Mouse (Mus musculus) hindbrain, embryonic 15.5 days (tissue): ENCODE measurements around the gene Nrap. TPM values are rescaled to one million over a fixed set of nuclear protein-coding genes. Genes with fewer than 3 reads are reported as not detected.
"Not testable (repeated sequence)": the region's sequence is repeated elsewhere in the genome, so short reads cannot be mapped to it uniquely, and the experiment has no call there.

ENCODE experiments used
- ATAC-seq: fragments of 200-750 bp; cut with Nextera tagmentation; 2 replicates; pipeline ENCODE4 v1.8.0; 2017; ENCODE audit warnings: low read depth, moderate number of reproducible peaks, moderate TSS enrichment; ENCODE audit not compliant: low FRiP score
- H3K27ac ChIP-seq: fragments of 300-500 bp; sonication (generic); replicated peaks from 2 replicates; pipeline ENCODE4 v1.5.1; 2015; ENCODE audit warnings: mild to moderate bottlenecking, inconsistent platforms
- H3K27me3 ChIP-seq: fragments of 300-500 bp; sonication (generic); 2 replicates; pipeline ENCODE4 v1.6.1; 2015; ENCODE audit warnings: control low read depth, inconsistent platforms
- H3K36me3 ChIP-seq: fragments of 300-500 bp; sonication (generic); 2 replicates; pipeline ENCODE4 v1.6.1; 2015; ENCODE audit warnings: control low read depth, inconsistent platforms
- H3K4me1 ChIP-seq: fragments of 300-500 bp; sonication (generic); replicated peaks from 2 replicates; pipeline ENCODE4 v1.6.1; 2015; ENCODE audit warnings: control low read depth, inconsistent platforms
- H3K4me2 ChIP-seq: fragments of 300-500 bp; sonication (generic); 2 replicates; pipeline ENCODE4 v1.6.1; 2015; ENCODE audit warnings: moderate library complexity, mild to moderate bottlenecking, inconsistent platforms
- H3K4me3 ChIP-seq: fragments of 300-500 bp; sonication (generic); 2 replicates; pipeline ENCODE4 v1.5.1; 2015; ENCODE audit warnings: mild to moderate bottlenecking, inconsistent platforms
- H3K9ac ChIP-seq: fragments of 300-500 bp; sonication (generic); 2 replicates; pipeline ENCODE4 v1.6.1; 2015; ENCODE audit warnings: inconsistent platforms
- H3K9me3 ChIP-seq: fragments of 300-500 bp; sonication (generic); 2 replicates; pipeline ENCODE4 v1.6.1; 2016; ENCODE audit warnings: control low read depth, inconsistent platforms
- WGBS: fragments of 180-500 bp; shearing (Covaris S2); methylation state at CpG from one replicate; pipeline ENCODE4 v1.1.7; 2015; 5-methylcytosine and 5-hydroxymethylcytosine counted together
- polyA plus RNA-seq: library from polyadenylated mRNA; unstranded; fragments of >200 nt; fragmentation: Nextera tagmentation; extraction: Ambion mirVana; gene quantifications from 2 replicates; pipeline ENCODE4 v1.2.1, GENCODE M21; 2015

Nrap gene
- polyA plus RNA-seq, 1 experiment from 2014 or later: 0.25 TPM

GRCm38 (mm10) chr19:56374011-56374410 lies 15.8 kb downstream of the Nrap start:
- Histone ChIP-seq H3K27ac (no peak overlapping the region), H3K4me2 (no peak overlapping the region), H3K36me3 (no peaks in the 10 kb centered on the region), H3K4me1 (no peaks in the 10 kb centered on the region; the same call in 1 of the 2 replicates), H3K27me3 (no peaks in the 10 kb centered on the region), H3K9me3 (no peaks in the 10 kb centered on the region), H3K9ac (no peak overlapping the region), H3K4me3 (no peak overlapping the region)
- WGBS: 71% methylated on average over 10 of the region's 10 CpGs
- ATAC-seq: no peak

GRCm38 (mm10) chr19:56373246-56373645 lies 16.6 kb downstream of the Nrap start:
- Histone ChIP-seq H3K4me1 (no peaks in the 10 kb centered on the region; the same call in 1 of the 2 replicates), H3K4me2 (no peak overlapping the region), H3K9ac (no peak overlapping the region), H3K27ac (no peak overlapping the region), H3K27me3 (no peaks in the 10 kb centered on the region), H3K4me3 (no peak overlapping the region), H3K36me3 (no peaks in the 10 kb centered on the region), H3K9me3 (no peaks in the 10 kb centered on the region)
- WGBS: 92% methylated on average over 5 of the region's 5 CpGs
- ATAC-seq: no peak

GRCm38 (mm10) chr19:56372226-56372625 lies 17.6 kb downstream of the Nrap start:
- ATAC-seq: no peak
- H3K9ac ChIP-seq: no peak overlapping the region
- no peaks in the 10 kb centered on the region for H3K27me3 ChIP-seq
- H3K4me2 ChIP-seq: no peak overlapping the region
- H3K27ac ChIP-seq: no peak overlapping the region
- H3K36me3 ChIP-seq: no peaks in the 10 kb centered on the region
- no peak overlapping the region for H3K4me3 ChIP-seq
- H3K4me1 ChIP-seq: no peaks in the 10 kb centered on the region; the same call in 1 of the 2 replicates
- WGBS: 74% methylated on average over 7 of the region's 7 CpGs
- H3K9me3 ChIP-seq: no peaks in the 10 kb centered on the region

GRCm38 (mm10) chr19:56370389-56371150 lies 19.3 kb downstream of the Nrap start:
- ATAC-seq: no peak
- H3K27ac ChIP-seq: no peak overlapping the region
- H3K27me3 ChIP-seq: no peaks in the 10 kb centered on the region
- WGBS: 92% methylated on average over 6 of the region's 6 CpGs
- H3K9ac ChIP-seq: no peak overlapping the region
- H3K4me3 ChIP-seq: no peak overlapping the region
- H3K4me2 ChIP-seq: no peak overlapping the region
- no peaks in the 10 kb centered on the region for H3K9me3 ChIP-seq
- H3K36me3 ChIP-seq: no peaks in the 10 kb centered on the region
- H3K4me1 ChIP-seq: no peaks in the 10 kb centered on the region; the same call in 1 of the 2 replicates

GRCm38 (mm10) chr19:56368912-56369311 lies 20.9 kb downstream of the Nrap start:
- Histone ChIP-seq H3K27ac (no peak overlapping the region), H3K36me3 (no peaks in the 10 kb centered on the region), H3K4me3 (no peak overlapping the region), H3K4me1 (peaks cover 4% of the 10 kb centered on the region; the same call in 1 of the 2 replicates), H3K4me2 (no peak overlapping the region), H3K27me3 (no peaks in the 10 kb centered on the region), H3K9me3 (no peaks in the 10 kb centered on the region), H3K9ac (no peak overlapping the region)
- no peak for ATAC-seq
- WGBS: 90% methylated on average over 7 of the region's 7 CpGs

GRCm38 (mm10) chr19:56367778-56368177 lies 22.1 kb downstream of the Nrap start:
- ATAC-seq: no peak
- no peaks in the 10 kb centered on the region for H3K9me3 ChIP-seq
- WGBS: 86% methylated on average over 7 of the region's 7 CpGs

GRCm38 (mm10) chr19:56366625-56367024 lies 23.2 kb downstream of the Nrap start:
- H3K9me3 ChIP-seq: no peaks in the 10 kb centered on the region
- WGBS: 73% methylated on average over 9 of the region's 9 CpGs
- no peak overlapping the region for H3K9ac ChIP-seq
- H3K4me1 ChIP-seq: peaks cover 7% of the 10 kb centered on the region; the same call in 1 of the 2 replicates
- no peaks in the 10 kb centered on the region for H3K27me3 ChIP-seq
- ATAC-seq: no peak
- no peak overlapping the region for H3K4me2 ChIP-seq
- H3K36me3 ChIP-seq: no peaks in the 10 kb centered on the region
- no peak overlapping the region for H3K4me3 ChIP-seq
- no peak overlapping the region for H3K27ac ChIP-seq

More at GRCm38 (mm10) chr19:56367778-56368177, 22.1 kb downstream of the Nrap start:
- no peaks in the 10 kb centered on the region for H3K36me3 ChIP-seq
- H3K4me1 ChIP-seq: peaks cover 7% of the 10 kb centered on the region; the same call in 1 of the 2 replicates
- H3K4me3 ChIP-seq: no peak overlapping the region
- no peak overlapping the region for H3K4me2 ChIP-seq
- no peak overlapping the region for H3K9ac ChIP-seq
- no peak overlapping the region for H3K27ac ChIP-seq
- H3K27me3 ChIP-seq: no peaks in the 10 kb centered on the region

- Histone ChIP-seq H3K4me3 (no peak overlapping the region), H3K4me2 (no peak overlapping the region), H3K27ac (no peak overlapping the region), H3K9me3 (no peaks in the 10 kb centered on the region), H3K27me3 (no peaks in the 10 kb centered on the region), H3K9ac (no peak overlapping the region), H3K36me3 (no peaks in the 10 kb centered on the region), H3K4me1 (peaks cover 7% of the 10 kb centered on the region; the same call in 1 of the 2 replicates)
- ATAC-seq: no peak
- WGBS: 77% methylated on average over 11 of the region's 11 CpGs
Observed at GRCm38 (mm10) chr19:56366168-56366567, 23.7 kb downstream of the Nrap start.

GRCm38 (mm10) chr19:56364563-56364962 lies 25.3 kb downstream of the Nrap start:
- WGBS: 83% methylated on average over 8 of the region's 8 CpGs
- no peaks in the 10 kb centered on the region for H3K27me3 ChIP-seq

GRCm38 (mm10) chr19:56363721-56364460 lies 25.9 kb downstream of the Nrap start:
- no peak overlapping the region for H3K27ac ChIP-seq
- H3K9me3 ChIP-seq: no peaks in the 10 kb centered on the region
- no peak overlapping the region for H3K4me2 ChIP-seq
- 73% methylated on average over 15 of the region's 15 CpGs for WGBS
- H3K4me3 ChIP-seq: no peak overlapping the region
- H3K9ac ChIP-seq: no peak overlapping the region
- H3K36me3 ChIP-seq: no peaks in the 10 kb centered on the region
- ATAC-seq: no peak
- no peaks in the 10 kb centered on the region for H3K27me3 ChIP-seq
- peaks cover 7% of the 10 kb centered on the region; the same call in 1 of the 2 replicates for H3K4me1 ChIP-seq

More at GRCm38 (mm10) chr19:56364563-56364962, 25.3 kb downstream of the Nrap start:
- Histone ChIP-seq H3K36me3 (no peaks in the 10 kb centered on the region), H3K9ac (no peak overlapping the region), H3K9me3 (no peaks in the 10 kb centered on the region), H3K4me1 (peaks cover 7% of the 10 kb centered on the region; the same call in 1 of the 2 replicates), H3K4me2 (no peak overlapping the region), H3K4me3 (no peak overlapping the region), H3K27ac (no peak overlapping the region)
- no peak for ATAC-seq

GRCm38 (mm10) chr19:56358890-56359289 lies 30.9 kb downstream of the Nrap start:
- no peak for ATAC-seq
- Histone ChIP-seq H3K9ac (no peak overlapping the region), H3K27me3 (no peaks in the 10 kb centered on the region), H3K27ac (no peak overlapping the region), H3K4me1 (peaks cover 6% of the 10 kb centered on the region; the same call in 1 of the 2 replicates), H3K9me3 (no peaks in the 10 kb centered on the region), H3K4me3 (no peak overlapping the region), H3K36me3 (no peaks in the 10 kb centered on the region), H3K4me2 (no peak overlapping the region)
- 73% methylated on average over 2 of the region's 2 CpGs for WGBS

- not testable (repeated sequence) for H3K27me3 ChIP-seq, ATAC-seq, H3K36me3 ChIP-seq, H3K9me3 ChIP-seq, H3K27ac ChIP-seq, H3K4me1 ChIP-seq, H3K9ac ChIP-seq, H3K4me3 ChIP-seq, H3K4me2 ChIP-seq
- 76% methylated on average over 2 of the region's 2 CpGs for WGBS
Observed at GRCm38 (mm10) chr19:56357374-56357708, 32.5 kb downstream of the Nrap start.
